Mouse (Mus musculus): Measurements from ENCODE around the gene Hrh3. TPM values are rescaled to one million over a fixed set of nuclear protein-coding genes. Genes with fewer than 3 reads are reported as not detected.

Gene Hrh3
- polyA plus RNA-seq, 1 experiment from 2014 or later: not detected

- no peaks in the 10 kb centered on the region for H3K9me3 ChIP-seq (replicated peaks; ENCODE audit: low read length)
- no peak overlapping the region for H3K9ac ChIP-seq (ENCODE audit: low read depth, low read length)
- no peaks in the 10 kb centered on the region for H3K4me1 ChIP-seq (replicated peaks; ENCODE audit: insufficient read depth, low read length)
- no peaks in the 10 kb centered on the region for H3K27me3 ChIP-seq (ENCODE audit: insufficient read depth, low read length)
- WGBS: 95% methylated on average over 4 of the region's 4 CpGs
- TF ChIP-seq CTCF (IDR thresholded peaks at IDR 0.05; ENCODE audit: low read depth): no peak
- H3K4me2 ChIP-seq (ENCODE audit: low read length): no peak overlapping the region
- 0 out of 2 replicates have a peak, but pooled peaks cover under 1% of the 10 kb centered on the region for H3K36me3 ChIP-seq (ENCODE audit: insufficient read depth, low read length)
- ATAC-seq (replicated peaks; ENCODE audit: low FRiP score, low read depth) (no peak), DNase-seq (ENCODE audit: low spot score) (no peak)
- H3K27ac ChIP-seq: no peak overlapping the region
- no peak overlapping the region for H3K4me3 ChIP-seq (replicated peaks; ENCODE audit: low read depth, low read length)
Measured at GRCm38 (mm10) chr2:180133231-180133630, 28.9 kb upstream of the Hrh3 start.

- no peak overlapping the region for H3K4me3 ChIP-seq (replicated peaks; ENCODE audit: low read depth, low read length)
- no peak overlapping the region for H3K27ac ChIP-seq
- TF ChIP-seq CTCF (IDR thresholded peaks at IDR 0.05; ENCODE audit: low read depth): no peak
- H3K9me3 ChIP-seq (replicated peaks; ENCODE audit: low read length): no peaks in the 10 kb centered on the region
- WGBS: 55% methylated on average over 1 of the region's 1 CpGs
- H3K4me2 ChIP-seq (ENCODE audit: low read length): no peak overlapping the region
- no peaks in the 10 kb centered on the region for H3K36me3 ChIP-seq (ENCODE audit: insufficient read depth, low read length)
- DNase-seq (ENCODE audit: low spot score) (no peak), ATAC-seq (replicated peaks; ENCODE audit: low FRiP score, low read depth) (no peak)
- H3K4me1 ChIP-seq (replicated peaks; ENCODE audit: insufficient read depth, low read length): peaks cover 6% of the 10 kb centered on the region; the same call in 1 of the 2 replicates
- H3K27me3 ChIP-seq (ENCODE audit: insufficient read depth, low read length): no peaks in the 10 kb centered on the region
- no peak overlapping the region for H3K9ac ChIP-seq (ENCODE audit: low read depth, low read length)
Measured at GRCm38 (mm10) chr2:180127675-180128074, 23.4 kb upstream of the Hrh3 start.

- 33% methylated on average over 4 of the region's 4 CpGs for WGBS
- H3K27me3 ChIP-seq (ENCODE audit: insufficient read depth, low read length): no peaks in the 10 kb centered on the region
- H3K4me2 ChIP-seq (ENCODE audit: low read length): no peak overlapping the region
- TF ChIP-seq CTCF (IDR thresholded peaks at IDR 0.05; ENCODE audit: low read depth): no peak
- peaks cover 6% of the 10 kb centered on the region; the same call in 1 of the 2 replicates for H3K4me1 ChIP-seq (replicated peaks; ENCODE audit: insufficient read depth, low read length)
- H3K9ac ChIP-seq (ENCODE audit: low read depth, low read length): no peak overlapping the region
- no peaks in the 10 kb centered on the region for H3K9me3 ChIP-seq (replicated peaks; ENCODE audit: low read length)
- no peak overlapping the region for H3K27ac ChIP-seq
- DNase-seq (ENCODE audit: low spot score) (no peak), ATAC-seq (replicated peaks; ENCODE audit: low FRiP score, low read depth) (no peak)
- no peak overlapping the region for H3K4me3 ChIP-seq (replicated peaks; ENCODE audit: low read depth, low read length)
- no peaks in the 10 kb centered on the region for H3K36me3 ChIP-seq (ENCODE audit: insufficient read depth, low read length)
Measured at GRCm38 (mm10) chr2:180126195-180126594, 21.9 kb upstream of the Hrh3 start.

- Histone ChIP-seq H3K36me3 (ENCODE audit: insufficient read depth, low read length) (no peaks in the 10 kb centered on the region), H3K4me1 (replicated peaks; ENCODE audit: insufficient read depth, low read length) (peaks cover 10% of the 10 kb centered on the region; the same call in 1 of the 2 replicates), H3K9ac (ENCODE audit: low read depth, low read length) (no peak overlapping the region), H3K4me3 (replicated peaks; ENCODE audit: low read depth, low read length) (no peak overlapping the region), H3K27me3 (ENCODE audit: insufficient read depth, low read length) (no peaks in the 10 kb centered on the region), H3K9me3 (replicated peaks; ENCODE audit: low read length) (no peaks in the 10 kb centered on the region), H3K27ac (no peak overlapping the region), H3K4me2 (ENCODE audit: low read length) (no peak overlapping the region)
- 84% methylated on average over 2 of the region's 2 CpGs for WGBS
- TF ChIP-seq CTCF (IDR thresholded peaks at IDR 0.05; ENCODE audit: low read depth): peak; percentile 43
- ATAC-seq (replicated peaks; ENCODE audit: low FRiP score, low read depth) (no peak), DNase-seq (ENCODE audit: low spot score) (no peak)
Measured at GRCm38 (mm10) chr2:180124192-180124591, 19.9 kb upstream of the Hrh3 start.

GRCm38 (mm10) chr2:180120292-180120761 is 16.0 kb upstream of the Hrh3 start:
- WGBS: 61% methylated on average over 5 of the region's 5 CpGs
- peak overlapping the region; percentile 92 for H3K4me2 ChIP-seq (ENCODE audit: low read length)
- peak overlapping the region; percentile 95 for H3K4me3 ChIP-seq (replicated peaks; ENCODE audit: low read depth, low read length)
- ATAC-seq (replicated peaks; ENCODE audit: low FRiP score, low read depth) (no peak), DNase-seq (ENCODE audit: low spot score) (no peak)
- no peak for TF ChIP-seq CTCF (IDR thresholded peaks at IDR 0.05; ENCODE audit: low read depth)
- H3K9me3 ChIP-seq (replicated peaks; ENCODE audit: low read length): no peaks in the 10 kb centered on the region
- H3K9ac ChIP-seq (ENCODE audit: low read depth, low read length): no peak overlapping the region
- no peaks in the 10 kb centered on the region for H3K27me3 ChIP-seq (ENCODE audit: insufficient read depth, low read length)
- no peaks in the 10 kb centered on the region for H3K36me3 ChIP-seq (ENCODE audit: insufficient read depth, low read length)
- H3K27ac ChIP-seq: no peak overlapping the region
- H3K4me1 ChIP-seq (replicated peaks; ENCODE audit: insufficient read depth, low read length): peaks cover 20% of the 10 kb centered on the region

- ATAC-seq (replicated peaks; ENCODE audit: low FRiP score, low read depth) (peak; percentile 24), DNase-seq (ENCODE audit: low spot score) (peak; percentile 45)
- H3K27me3 ChIP-seq (ENCODE audit: insufficient read depth, low read length): no peaks in the 10 kb centered on the region
- H3K4me3 ChIP-seq (replicated peaks; ENCODE audit: low read depth, low read length): peak overlapping the region; percentile 95
- H3K4me2 ChIP-seq (ENCODE audit: low read length): peak overlapping the region; percentile 92
- peak overlapping the region; percentile 87 for H3K9ac ChIP-seq (ENCODE audit: low read depth, low read length)
- H3K4me1 ChIP-seq (replicated peaks; ENCODE audit: insufficient read depth, low read length): peaks cover 20% of the 10 kb centered on the region
- no peak for TF ChIP-seq CTCF (IDR thresholded peaks at IDR 0.05; ENCODE audit: low read depth)
- peak overlapping the region; percentile 81 for H3K27ac ChIP-seq
- no peaks in the 10 kb centered on the region for H3K36me3 ChIP-seq (ENCODE audit: insufficient read depth, low read length)
- no peaks in the 10 kb centered on the region for H3K9me3 ChIP-seq (replicated peaks; ENCODE audit: low read length)
- under 1% methylated on average over 59 of the region's 68 CpGs for WGBS
Measured at GRCm38 (mm10) chr2:180119439-180120291, 15.4 kb upstream of the Hrh3 start.
